Mouse (Mus musculus): ENCODE measurements around the gene Nthl1.
A peak's percentile ranks its signal among the peaks of the same experiment; 100 is the strongest.
"Not testable (repeated sequence)": the region's sequence is repeated elsewhere in the genome, so short reads cannot be mapped to it uniquely, and the experiment has no call there.

Gene Nthl1

DNA sequence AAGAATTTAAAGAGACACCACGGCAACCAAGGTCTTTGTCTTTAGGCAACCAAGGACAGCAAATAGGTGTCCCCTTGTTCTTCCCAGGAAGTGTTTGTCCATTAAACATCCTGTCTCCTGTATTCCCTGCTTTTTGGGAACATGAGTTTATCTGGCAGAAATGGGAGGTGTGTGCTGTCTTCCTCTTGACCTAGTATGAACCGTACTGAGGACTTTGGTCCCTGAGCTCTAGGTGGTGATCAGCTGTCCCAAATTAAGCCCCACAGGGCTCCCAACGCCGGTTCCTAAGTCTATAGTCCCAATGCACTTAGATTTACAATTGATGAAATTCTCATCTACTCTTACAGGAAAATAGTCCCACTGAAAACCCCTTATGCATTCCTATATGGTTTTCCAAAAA, 18.3 kb downstream of the Nthl1 start:
- DNase-seq: no peak

DNA sequence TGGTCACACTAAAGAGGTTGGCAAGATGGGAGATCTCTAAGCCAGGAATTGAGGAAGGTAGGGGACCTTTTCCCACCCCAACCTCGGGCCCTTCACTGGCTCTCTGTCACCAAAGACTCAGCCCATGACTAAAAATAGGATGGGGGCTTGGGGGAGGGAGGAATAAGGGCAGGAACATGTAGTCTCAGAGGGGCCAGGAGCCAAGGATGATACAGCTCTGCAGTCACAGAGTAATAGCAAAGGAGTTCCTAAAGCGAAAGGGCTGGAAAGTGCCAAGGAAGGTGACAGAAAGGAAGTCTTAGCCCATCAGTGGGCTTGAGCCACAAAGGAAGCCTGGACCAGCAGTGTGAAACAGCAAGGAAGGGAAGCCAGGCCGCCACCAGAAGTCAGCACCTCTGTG, 19.4 kb downstream of the Nthl1 start:
- no peak for DNase-seq

DNA sequence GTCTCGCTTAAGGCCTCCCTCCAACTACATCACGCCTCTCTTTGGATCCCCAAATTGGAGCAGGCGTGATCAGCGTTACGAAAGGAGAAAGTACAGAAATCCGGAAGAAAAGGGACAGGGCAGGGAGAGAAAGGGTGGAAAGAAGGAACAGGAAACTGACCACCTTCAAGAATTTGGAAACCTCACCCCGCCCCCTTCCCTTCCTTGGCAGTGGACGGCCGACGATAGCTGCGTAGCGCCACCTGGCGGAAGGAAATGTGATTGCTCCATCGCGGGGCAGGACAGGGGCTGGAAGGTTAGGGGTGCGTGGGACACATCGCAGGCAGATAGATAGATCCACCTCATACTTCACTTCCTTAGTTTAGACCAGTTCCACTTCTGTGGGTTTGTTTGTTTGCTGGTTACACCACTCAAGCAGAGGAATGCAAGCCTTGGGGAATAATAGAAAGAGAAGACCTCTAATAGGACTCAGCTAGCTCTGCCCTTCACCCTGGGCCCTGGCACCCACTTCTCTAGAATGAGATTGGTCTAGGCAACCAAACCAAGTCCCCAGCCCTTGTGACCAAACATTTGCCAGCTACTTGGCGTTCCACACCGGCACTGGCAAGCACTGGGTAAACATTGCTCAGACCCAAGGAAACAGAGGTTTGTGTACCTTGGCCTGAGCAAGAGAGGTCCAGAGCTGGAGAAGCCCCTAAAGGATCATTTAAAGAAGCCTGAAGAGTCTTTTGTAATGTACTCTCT, 21.7 kb downstream of the Nthl1 start:
- DNase-seq: peak; percentile 60

DNA sequence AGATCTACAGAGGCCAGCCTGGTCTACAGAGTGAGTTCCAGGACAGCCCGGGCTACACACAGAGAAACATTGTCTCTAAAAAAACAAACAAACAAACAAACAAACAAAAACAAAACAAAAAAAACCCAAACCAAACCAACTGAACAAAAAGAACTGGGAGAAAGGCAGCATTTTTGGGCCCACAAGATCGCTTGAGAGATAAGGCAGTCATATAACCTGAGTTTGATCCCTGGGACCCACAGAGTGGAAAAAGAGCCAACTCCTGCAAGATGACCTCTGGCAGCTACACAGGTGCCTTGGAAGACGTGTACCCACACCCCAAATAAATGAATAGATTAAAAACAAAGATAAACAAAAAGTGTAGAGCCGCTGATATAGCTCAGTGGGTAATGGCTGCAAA, 22.5 kb downstream of the Nthl1 start:
- no peak for DNase-seq

GRCm38 (mm10) chr17:24658017-24658758, 25.7 kb downstream of the Nthl1 start, which contains the start of gene Npw:
Gene Npw, minus strand, starts transcription at chr17:24658457.
- DNase-seq: no peak

DNA sequence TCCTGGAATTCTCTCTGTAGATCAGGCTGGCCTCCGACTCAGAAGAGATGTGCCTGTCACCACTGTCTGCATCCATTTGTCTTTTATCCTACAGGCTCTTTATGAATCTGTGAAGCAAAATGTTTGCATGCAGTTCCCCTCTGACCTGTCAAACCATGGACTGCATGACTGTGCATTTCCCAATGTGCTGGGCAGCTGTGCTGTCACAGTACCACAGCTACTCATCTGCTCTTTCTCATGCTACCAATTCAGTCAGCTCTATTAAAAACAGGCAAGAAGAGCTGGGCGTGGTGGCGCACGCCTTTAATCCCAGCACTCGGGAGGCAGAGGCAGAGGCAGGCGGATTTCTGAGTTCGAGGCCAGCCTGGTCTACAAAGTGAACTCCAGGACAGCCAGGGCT, 34.5 kb downstream of the Nthl1 start:
- DNase-seq: not testable (repeated sequence)

DNA sequence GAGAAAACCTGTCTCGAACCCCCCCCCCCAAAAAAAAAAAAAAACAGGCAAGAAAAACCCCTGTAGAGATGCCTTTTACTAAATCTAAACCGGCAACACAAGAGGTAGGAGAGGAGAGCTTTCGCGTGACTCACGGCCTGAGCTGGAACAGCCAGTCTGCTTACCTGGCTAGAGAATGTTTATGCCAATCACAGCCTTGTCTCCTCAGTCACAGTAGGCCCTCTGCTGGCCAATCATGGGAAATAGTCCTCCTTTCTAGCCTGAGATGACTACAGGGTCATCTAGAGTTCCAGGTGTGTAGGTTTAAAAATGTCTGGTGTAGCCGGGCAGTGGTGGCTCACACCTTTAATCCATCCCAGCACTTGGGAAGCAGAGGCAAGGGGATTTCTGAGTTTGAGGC, 34.9 kb downstream of the Nthl1 start:
- peak; percentile 80 for DNase-seq

DNA sequence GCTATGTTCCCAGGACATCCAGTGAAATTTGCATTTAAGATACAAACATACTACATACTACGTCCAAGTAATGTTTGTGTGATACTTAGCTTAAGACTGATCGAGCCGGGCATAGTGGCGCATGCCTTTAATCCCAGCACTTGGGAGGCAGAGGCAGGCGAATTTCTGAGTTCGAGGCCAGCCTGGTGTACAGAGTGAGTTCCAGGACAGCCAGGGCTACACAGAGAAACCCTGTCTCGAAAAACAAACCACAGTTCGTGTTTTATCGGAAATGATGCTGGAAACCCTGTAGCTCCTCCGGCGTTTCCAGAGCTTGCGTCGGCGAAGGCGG, 36.7 kb downstream of the Nthl1 start:
- DNase-seq: not testable (repeated sequence)

DNA sequence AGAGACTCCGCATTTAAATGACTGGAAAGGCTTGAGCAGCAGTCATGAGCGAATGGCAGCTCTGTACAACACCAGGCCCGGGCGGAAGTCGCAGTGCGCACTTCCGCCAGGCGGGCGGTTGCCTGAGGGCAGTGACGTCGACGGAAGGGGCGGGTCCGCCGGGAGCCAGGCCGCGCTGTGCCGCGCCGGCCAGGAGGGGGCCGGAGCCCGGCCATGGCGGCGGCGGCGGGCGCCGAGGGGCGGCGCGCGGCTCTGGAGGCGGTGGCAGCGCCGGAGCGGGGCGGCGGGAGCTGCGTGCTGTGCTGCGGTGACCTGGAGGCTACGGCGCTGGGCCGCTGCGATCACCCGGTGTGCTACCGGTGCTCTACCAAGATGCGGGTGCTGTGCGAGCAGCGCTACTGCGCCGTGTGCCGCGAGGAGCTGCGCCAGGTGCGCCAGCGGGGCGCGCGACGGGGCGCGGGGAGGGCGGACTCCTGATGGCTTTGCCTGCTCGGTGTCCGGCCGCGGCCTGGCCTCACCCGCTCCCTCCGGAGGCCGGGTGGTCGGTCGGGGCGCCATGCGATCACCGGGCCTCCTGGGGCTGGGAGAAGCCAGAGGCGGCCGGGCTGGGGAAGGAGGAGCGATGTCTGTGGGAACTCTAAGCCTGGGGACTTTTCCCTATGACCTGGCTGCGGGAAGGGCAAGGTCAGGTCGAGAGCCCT, 37.2 kb downstream of the Nthl1 start, which contains the start of gene Zfp598:
Gene Zfp598 (plus strand): TSS at position 143 of the 701 bp plus-strand sequence.
- DNase-seq: peak; percentile 94

- no peak for DNase-seq
Observed at GRCm38 (mm10) chr17:24670246-24670844, 37.9 kb downstream of the Nthl1 start.

DNA sequence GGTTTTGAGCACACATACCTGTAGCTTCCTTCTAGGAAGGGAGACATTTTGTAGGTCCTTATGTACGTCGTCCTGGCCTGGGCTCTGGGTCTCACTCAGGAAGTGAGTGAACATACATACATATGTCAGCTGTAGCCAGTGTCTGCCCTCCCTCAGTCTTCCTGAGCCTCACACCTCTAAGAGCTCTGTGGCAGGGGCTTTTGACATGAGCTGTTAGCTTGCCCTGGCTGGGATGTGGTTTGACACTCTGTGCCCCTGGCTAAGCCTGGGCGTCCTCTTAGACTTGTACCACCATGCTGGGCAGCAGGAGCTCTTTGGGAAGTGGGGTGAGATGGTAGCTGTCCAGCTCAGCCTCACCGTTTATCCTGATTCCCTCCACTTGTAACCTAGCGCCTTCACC, 38.9 kb downstream of the Nthl1 start:
- no peak for DNase-seq

GRCm38 (mm10) chr17:24672141-24672540, 39.7 kb downstream of the Nthl1 start:
- no peak for DNase-seq

DNA sequence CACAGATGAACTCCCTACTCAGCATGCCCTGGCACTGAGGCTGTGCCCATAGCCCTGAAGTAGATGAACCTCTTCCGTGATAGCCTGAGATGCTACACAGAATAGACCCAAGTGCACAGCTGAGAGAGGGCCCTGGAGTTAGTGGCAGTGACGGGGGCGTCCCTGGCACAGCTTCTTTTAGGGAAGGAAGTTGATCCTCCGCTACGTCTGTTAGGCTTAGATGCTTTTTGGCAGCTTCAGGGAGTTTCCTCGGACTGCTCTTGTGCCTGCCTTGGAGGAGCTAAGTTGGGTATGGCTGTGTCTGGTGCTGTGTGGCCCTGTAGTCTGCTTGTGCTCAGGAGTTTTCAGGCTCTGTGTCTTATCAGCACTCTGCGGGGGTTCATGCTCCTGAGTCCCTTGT, 41.8 kb downstream of the Nthl1 start:
- no peak for DNase-seq

GRCm38 (mm10) chr17:24676187-24676586, 43.7 kb downstream of the Nthl1 start:
- no peak for DNase-seq

DNA sequence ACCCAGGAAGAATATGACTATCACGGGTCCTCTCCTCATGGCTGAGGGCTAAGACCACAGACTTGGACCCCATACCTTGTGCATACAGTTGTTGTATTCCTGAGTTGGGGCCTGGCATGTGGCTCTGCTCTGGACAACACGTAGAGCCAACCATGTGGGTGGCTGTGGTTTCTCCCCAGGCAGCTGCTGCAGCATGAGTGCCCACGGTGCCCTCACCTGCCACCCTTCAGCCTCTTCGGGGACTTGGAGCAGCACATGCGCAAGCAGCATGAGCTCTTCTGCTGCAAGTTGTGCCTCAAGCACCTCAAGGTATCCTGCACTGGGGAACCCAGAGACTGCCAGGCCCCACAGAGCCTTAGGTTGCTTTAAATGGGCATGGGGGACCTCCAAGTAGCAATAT, 44.4 kb downstream of the Nthl1 start:
- DNase-seq: no peak

DNA sequence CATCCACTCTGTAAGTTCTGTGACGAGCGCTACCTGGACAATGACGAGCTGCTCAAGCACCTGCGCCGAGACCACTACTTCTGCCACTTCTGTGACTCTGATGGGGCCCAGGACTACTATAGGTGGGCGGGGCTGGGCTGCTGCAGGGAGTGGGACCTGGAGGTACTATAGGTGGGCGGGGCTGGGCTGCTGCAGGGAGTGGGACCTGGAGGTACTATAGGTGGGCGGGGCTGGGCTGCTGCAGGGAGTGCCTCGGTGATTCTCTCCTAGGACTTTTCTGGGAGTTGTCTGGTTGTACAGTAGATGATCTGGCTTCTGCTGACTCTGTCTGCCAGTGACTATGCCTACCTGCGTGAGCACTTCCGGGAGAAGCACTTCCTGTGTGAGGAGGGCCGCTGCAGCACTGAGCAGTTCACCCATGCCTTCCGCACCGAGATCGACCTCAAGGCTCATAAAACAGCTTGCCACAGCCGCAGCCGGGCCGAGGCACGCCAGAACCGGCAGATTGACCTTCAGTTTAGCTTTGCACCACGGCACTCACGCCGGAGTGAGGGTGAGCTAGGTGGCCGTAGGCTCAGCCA, 45.1 kb downstream of the Nthl1 start:
- no peak for DNase-seq

DNA sequence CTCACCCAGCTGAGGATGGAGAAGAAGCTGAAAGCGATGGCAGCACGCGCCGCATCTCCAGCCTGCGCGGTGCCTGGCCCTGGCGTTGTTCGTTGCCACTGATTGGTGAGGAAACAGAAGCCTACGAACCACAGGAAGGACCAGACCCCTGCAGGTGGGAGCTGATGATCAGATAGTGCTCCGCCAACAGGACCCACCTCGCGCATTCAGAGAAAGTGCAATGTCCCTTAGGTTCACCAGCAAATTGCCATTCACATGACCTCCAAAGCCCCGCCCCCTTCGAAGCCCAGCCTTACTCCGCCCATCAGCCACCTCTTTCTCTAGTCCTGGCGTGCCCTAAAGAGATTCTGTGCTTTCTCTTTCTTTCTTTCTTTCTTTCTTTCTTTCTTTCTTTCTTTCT, 54.0 kb downstream of the Nthl1 start:
- DNase-seq: no peak

- no peak for DNase-seq
Observed at GRCm38 (mm10) chr17:24687146-24687595, 54.7 kb downstream of the Nthl1 start.

GRCm38 (mm10) chr17:24687599-24687998, 55.1 kb downstream of the Nthl1 start:
- no peak for DNase-seq
